Mouse (Mus musculus): ENCODE data around the gene Zcrb1. TPM values are rescaled to one million over a fixed set of nuclear protein-coding genes. Genes with fewer than 3 reads are reported as not detected.
A peak's percentile ranks its signal among the peaks of the same experiment; 100 is the strongest.

Gene Zcrb1
- polyA plus RNA-seq, 1 experiment from 2014 or later, result 155 TPM

DNA sequence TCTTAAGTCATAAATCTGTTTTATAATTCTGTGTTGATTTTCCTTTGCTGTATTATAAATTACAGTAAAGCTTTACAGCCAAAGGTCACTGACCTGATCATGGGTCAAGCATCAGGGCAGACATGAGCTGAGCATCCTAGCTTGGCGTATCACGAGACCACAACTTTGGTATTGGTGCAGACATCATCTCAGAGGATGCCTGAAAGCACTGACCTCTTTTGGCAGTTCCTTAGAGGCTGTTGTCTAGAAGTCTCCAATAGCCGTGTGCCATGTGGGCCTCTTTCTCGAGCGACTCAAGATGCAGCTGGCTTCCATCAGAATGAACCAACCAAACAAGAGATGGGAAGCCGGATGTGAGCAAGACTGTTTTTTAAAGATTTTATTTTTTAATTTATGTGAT lies 32.6 kb downstream of the Zcrb1 start:
- WGBS, result 82% methylated on average over 6 of the region's 6 CpGs

GRCm38 (mm10) chr15:93358346-93359095 lies 39.6 kb downstream of the Zcrb1 start:
- 91% methylated on average over 19 of the region's 19 CpGs for WGBS
- Histone ChIP-seq H3K27ac (no peak overlapping the region), H3K9ac (no peak overlapping the region), H3K36me3 (no peaks in the 10 kb centered on the region), H3K9me3 (no peaks in the 10 kb centered on the region), H3K27me3 (no peaks in the 10 kb centered on the region), H3K4me3 (no peak overlapping the region), H3K4me1 (no peaks in the 10 kb centered on the region), H3K4me2 (replicated peaks) (no peak overlapping the region)
- no peak for ATAC-seq (ENCODE audit: insufficient number of reproducible peaks, insufficient read depth, low FRiP score, low TSS enrichment)

More for the DNA sequence above, 32.6 kb downstream of the Zcrb1 start:
- ATAC-seq (ENCODE audit: insufficient number of reproducible peaks, insufficient read depth, low FRiP score, low TSS enrichment), result no peak
- no peak overlapping the region for H3K4me2 ChIP-seq (replicated peaks)
- H3K27ac ChIP-seq, result no peak overlapping the region
- no peaks in the 10 kb centered on the region for H3K9me3 ChIP-seq
- H3K27me3 ChIP-seq, result no peaks in the 10 kb centered on the region
- no peaks in the 10 kb centered on the region for H3K4me1 ChIP-seq
- H3K4me3 ChIP-seq, result no peak overlapping the region
- H3K36me3 ChIP-seq, result no peaks in the 10 kb centered on the region
- no peak overlapping the region for H3K9ac ChIP-seq

- no peak for ATAC-seq (ENCODE audit: insufficient number of reproducible peaks, insufficient read depth, low FRiP score, low TSS enrichment)
- no peak overlapping the region for H3K9ac ChIP-seq
- no peaks in the 10 kb centered on the region for H3K9me3 ChIP-seq
- no peak overlapping the region for H3K4me3 ChIP-seq
- WGBS, result 85% methylated on average over 10 of the region's 10 CpGs
- no peaks in the 10 kb centered on the region for H3K4me1 ChIP-seq
- H3K36me3 ChIP-seq, result no peaks in the 10 kb centered on the region
- H3K4me2 ChIP-seq (replicated peaks), result no peak overlapping the region
- H3K27ac ChIP-seq, result no peak overlapping the region
- no peaks in the 10 kb centered on the region for H3K27me3 ChIP-seq
Measured at GRCm38 (mm10) chr15:93340630-93341379, 57.3 kb downstream of the Zcrb1 start.

DNA sequence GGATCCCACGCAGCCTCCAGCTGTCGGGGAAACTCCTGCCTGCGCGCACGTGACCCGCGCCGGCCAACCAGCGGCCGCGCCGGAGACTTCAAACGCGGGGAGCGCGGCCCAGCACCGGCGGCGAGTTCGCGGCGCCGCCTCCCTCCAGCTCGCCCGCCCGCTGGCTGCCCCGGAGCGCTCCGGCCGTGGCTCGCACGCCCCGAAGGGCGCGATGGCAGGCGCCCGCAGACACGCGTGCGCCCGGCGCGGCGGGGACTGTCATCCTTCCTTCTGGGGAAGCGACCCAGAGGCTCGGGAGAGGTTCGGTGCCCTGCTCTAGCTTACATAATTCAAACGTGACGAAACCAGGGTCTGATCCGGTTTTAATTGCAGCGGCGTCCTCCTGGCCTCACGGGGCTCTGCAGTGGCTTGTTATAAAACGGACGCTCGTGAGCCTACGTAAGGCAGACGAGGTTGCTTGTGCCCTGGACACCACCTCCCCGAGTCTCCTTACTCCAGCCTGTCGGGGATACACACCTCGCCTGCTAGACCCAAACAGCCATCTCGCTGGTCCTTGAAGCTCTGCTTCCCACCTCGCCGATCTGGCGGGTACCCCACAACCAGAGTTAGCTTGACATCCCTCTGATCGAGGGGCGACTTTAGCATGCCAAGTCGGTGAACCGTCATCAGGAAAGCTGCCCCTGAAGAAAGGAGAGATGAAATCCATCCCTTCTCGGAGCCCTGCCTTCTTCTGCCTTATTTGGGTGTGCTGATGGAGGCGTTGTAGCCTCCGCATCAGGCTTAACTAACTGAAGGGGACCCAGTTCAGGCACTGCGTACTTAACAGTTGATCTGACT lies 61.0 kb downstream of the Zcrb1 start, which contains the start of gene Yaf2:
Yaf2 (minus strand) TSS at position 11 of the 837 bp plus-strand sequence.
- H3K36me3 ChIP-seq, result peaks cover 6% of the 10 kb centered on the region
- H3K27ac ChIP-seq, result peak within 1 kb of the TSS; percentile 90
- ATAC-seq (ENCODE audit: insufficient number of reproducible peaks, insufficient read depth, low FRiP score, low TSS enrichment), result peak; percentile 91
- H3K4me3 ChIP-seq, result peak within 1 kb of the TSS; percentile 79
- H3K9me3 ChIP-seq, result no peaks in the 10 kb centered on the region
- no peaks in the 10 kb centered on the region for H3K27me3 ChIP-seq
- peak within 1 kb of the TSS; percentile 67 for H3K4me2 ChIP-seq (replicated peaks)
- H3K4me1 ChIP-seq, result peaks cover 8% of the 10 kb centered on the region; the same call in 1 of the 2 replicates
- WGBS, result under 1% methylated on average over 72 of the region's 73 CpGs
- peak within 1 kb of the TSS; percentile 84 for H3K9ac ChIP-seq

DNA sequence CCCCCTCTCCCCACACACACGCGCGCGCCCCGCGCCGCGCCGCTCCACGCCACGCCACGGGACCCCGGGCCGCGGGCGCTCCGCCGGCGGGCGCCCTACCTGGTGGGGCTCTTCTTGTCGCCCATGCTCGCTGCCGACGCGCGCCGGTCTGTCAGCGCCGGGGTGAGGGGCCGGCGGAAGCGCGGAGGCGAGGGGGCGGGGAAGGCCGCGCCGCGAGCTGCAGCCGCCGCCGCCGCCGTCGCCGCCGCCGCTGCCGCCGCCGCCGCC lies 61.5 kb downstream of the Zcrb1 start:
- Histone ChIP-seq H3K4me1 (peaks cover 8% of the 10 kb centered on the region; the same call in 1 of the 2 replicates), H3K27me3 (no peaks in the 10 kb centered on the region), H3K36me3 (peaks cover 8% of the 10 kb centered on the region), H3K4me3 (peak overlapping the region; percentile 79), H3K27ac (peak overlapping the region; percentile 90), H3K9me3 (no peaks in the 10 kb centered on the region), H3K9ac (peak overlapping the region; percentile 84), H3K4me2 (replicated peaks) (peak overlapping the region; percentile 67; the same call in 1 of the 2 replicates)
- WGBS, result 0% methylated on average over 31 of the region's 52 CpGs
- ATAC-seq (ENCODE audit: insufficient number of reproducible peaks, insufficient read depth, low FRiP score, low TSS enrichment), result no peak

Other genes starting within 250 kb of the Zcrb1 start
- gene Gxylt1, start 123.2 kb downstream of the Zcrb1 start, polyA plus RNA-seq (2016; fragmentation: Nextera tagmentation; extraction: Ambion mirVana), result 24.3 and 26.1 TPM in 2 replicates
- gene Yaf2, start 61.4 kb downstream of the Zcrb1 start, polyA plus RNA-seq (2016; fragmentation: Nextera tagmentation; extraction: Ambion mirVana), result 68.5 and 70.2 TPM in 2 replicates
- gene Pphln1, start within 50 bp of the Zcrb1 start, polyA plus RNA-seq (2016; fragmentation: Nextera tagmentation; extraction: Ambion mirVana), result 77.4 and 81.2 TPM in 2 replicates
- 41.9 and 51.8 TPM in 2 replicates for gene Prickle1, start 197.6 kb upstream of the Zcrb1 start, polyA plus RNA-seq (2016; fragmentation: Nextera tagmentation; extraction: Ambion mirVana)

Data from embryonic facial prominence, embryonic 12.5 days (tissue).